Mouse (Mus musculus): ENCODE measurements around the gene Ttc5. TPM values are rescaled to one million over a fixed set of nuclear protein-coding genes. Genes with fewer than 3 reads are reported as not detected.
"Not testable (repeated sequence)": the region's sequence is repeated elsewhere in the genome, so short reads cannot be mapped to it uniquely, and the experiment has no call there.

Ttc5 gene
- polyA plus RNA-seq, 1 experiment from 2014 or later, result 55.8 TPM

DNA sequence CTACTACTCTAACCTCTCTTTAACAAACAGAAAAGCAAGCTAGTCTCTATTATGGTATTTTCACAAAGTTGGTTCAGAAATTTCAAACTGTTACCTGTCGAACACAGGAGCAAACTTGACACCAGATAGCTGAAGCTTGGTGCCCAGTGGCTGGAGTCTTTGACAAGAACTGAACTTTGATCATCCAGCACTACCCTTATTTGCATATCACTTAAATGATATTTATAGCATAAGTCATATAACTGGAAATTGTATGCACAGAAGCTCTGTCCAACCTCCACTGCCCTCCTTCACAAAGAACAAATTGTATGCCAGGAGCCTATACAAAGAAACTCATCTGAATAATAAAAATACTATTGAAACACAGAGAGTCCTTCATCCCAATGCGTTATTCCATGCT is 43.7 kb downstream of the Ttc5 start:
- no peaks in the 10 kb centered on the region for H3K9me3 ChIP-seq (replicated peaks; ENCODE audit: control insufficient read depth, low read length)
- no peaks in the 10 kb centered on the region for H3K27me3 ChIP-seq (ENCODE audit: control insufficient read depth, insufficient read depth, low read length)
- H3K27ac ChIP-seq (ENCODE audit: low read depth, low read length), result no peak overlapping the region
- no peak for ATAC-seq (replicated peaks; ENCODE audit: insufficient number of reproducible peaks, low FRiP score, low TSS enrichment)
- H3K4me2 ChIP-seq, result no peak overlapping the region
- no peaks in the 10 kb centered on the region for H3K4me1 ChIP-seq (ENCODE audit: control insufficient read depth, insufficient read depth, low read length)
- H3K9ac ChIP-seq (ENCODE audit: low read depth, low read length), result no peak overlapping the region
- no peak overlapping the region for H3K4me3 ChIP-seq (ENCODE audit: low read depth, low read length)
- H3K36me3 ChIP-seq (ENCODE audit: control insufficient read depth, insufficient read depth, low read length), result no peaks in the 10 kb centered on the region
- WGBS (ENCODE audit: insufficient replicate concordance), result 70% methylated on average over 2 of the region's 2 CpGs

DNA sequence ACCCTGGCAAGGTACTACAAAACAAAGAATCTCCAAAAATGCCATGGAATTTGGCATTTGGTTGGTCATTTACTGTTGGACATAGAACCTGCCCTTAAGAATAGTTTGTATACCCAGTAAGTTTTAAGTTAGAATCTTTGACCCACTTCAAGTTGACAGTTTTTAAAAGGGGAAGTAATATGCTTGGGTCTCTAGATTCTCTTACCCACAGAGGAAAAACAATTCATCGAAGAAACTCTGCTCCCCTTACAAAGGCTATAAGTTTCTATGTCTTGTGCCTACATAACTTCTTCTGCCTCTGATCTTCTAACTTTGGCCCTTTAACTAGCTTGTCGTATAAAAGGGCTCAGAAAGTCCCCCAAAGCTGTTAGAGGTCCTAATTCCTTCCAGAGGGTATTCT is 45.0 kb downstream of the Ttc5 start:
- WGBS (ENCODE audit: insufficient replicate concordance), result 67% methylated on average over 2 of the region's 2 CpGs

DNA sequence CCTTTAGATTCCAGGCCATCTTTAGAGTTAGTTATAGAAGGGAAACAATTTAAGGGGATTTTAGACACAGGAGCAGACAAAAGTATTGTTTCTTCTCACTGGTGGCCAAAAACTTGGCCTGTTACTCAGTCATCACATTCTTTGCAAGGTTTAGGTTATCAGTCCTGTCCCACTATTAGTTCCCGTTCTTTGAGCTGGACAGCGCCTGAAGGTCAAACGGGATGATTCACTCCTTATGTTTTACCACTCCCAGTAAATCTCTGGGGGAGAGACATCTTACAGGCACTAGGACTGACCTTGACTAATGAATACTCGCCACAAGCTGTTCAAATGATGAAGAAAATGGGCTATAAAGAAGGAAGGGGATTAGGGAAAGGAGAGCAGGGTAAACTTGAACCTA is 62.9 kb downstream of the Ttc5 start:
- H3K9me3 ChIP-seq (replicated peaks; ENCODE audit: control insufficient read depth, low read length); H3K36me3 ChIP-seq (ENCODE audit: control insufficient read depth, insufficient read depth, low read length); H3K4me1 ChIP-seq (ENCODE audit: control insufficient read depth, insufficient read depth, low read length); H3K27me3 ChIP-seq (ENCODE audit: control insufficient read depth, insufficient read depth, low read length); ATAC-seq (replicated peaks; ENCODE audit: insufficient number of reproducible peaks, low FRiP score, low TSS enrichment); H3K27ac ChIP-seq (ENCODE audit: low read depth, low read length); H3K4me2 ChIP-seq; H3K4me3 ChIP-seq (ENCODE audit: low read depth, low read length); H3K9ac ChIP-seq (ENCODE audit: low read depth, low read length): not testable (repeated sequence)
- 70% methylated on average over 3 of the region's 4 CpGs for WGBS (ENCODE audit: insufficient replicate concordance)

More for the DNA sequence above, 45.0 kb downstream of the Ttc5 start:
- Histone ChIP-seq H3K27ac (ENCODE audit: low read depth, low read length) (no peak overlapping the region), H3K9me3 (replicated peaks; ENCODE audit: control insufficient read depth, low read length) (no peaks in the 10 kb centered on the region), H3K4me2 (no peak overlapping the region), H3K27me3 (ENCODE audit: control insufficient read depth, insufficient read depth, low read length) (no peaks in the 10 kb centered on the region), H3K9ac (ENCODE audit: low read depth, low read length) (no peak overlapping the region), H3K36me3 (ENCODE audit: control insufficient read depth, insufficient read depth, low read length) (no peaks in the 10 kb centered on the region), H3K4me3 (ENCODE audit: low read depth, low read length) (no peak overlapping the region), H3K4me1 (ENCODE audit: control insufficient read depth, insufficient read depth, low read length) (no peaks in the 10 kb centered on the region)
- no peak for ATAC-seq (replicated peaks; ENCODE audit: insufficient number of reproducible peaks, low FRiP score, low TSS enrichment)

DNA sequence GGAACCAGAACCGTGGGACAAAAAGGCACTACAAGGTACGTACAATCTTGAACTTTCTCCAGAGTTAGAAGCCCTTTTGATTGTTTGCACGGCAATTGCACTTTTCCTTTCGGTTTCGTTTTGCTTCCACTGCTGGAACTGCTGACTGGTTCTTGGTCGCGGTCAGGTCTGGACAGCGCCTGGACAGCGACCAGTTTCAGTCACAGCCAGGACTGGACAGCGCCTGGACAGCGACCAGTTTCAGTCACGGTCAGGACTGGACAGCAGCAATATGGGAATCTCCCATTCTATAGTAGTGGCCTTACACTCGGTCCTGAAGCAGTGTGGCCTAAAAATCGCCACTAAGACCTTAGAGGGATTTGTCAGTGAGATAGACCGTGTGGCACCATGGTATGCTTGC is 65.4 kb downstream of the Ttc5 start:
- H3K9me3 ChIP-seq (replicated peaks; ENCODE audit: control insufficient read depth, low read length); H3K27me3 ChIP-seq (ENCODE audit: control insufficient read depth, insufficient read depth, low read length); H3K36me3 ChIP-seq (ENCODE audit: control insufficient read depth, insufficient read depth, low read length); H3K9ac ChIP-seq (ENCODE audit: low read depth, low read length); H3K27ac ChIP-seq (ENCODE audit: low read depth, low read length); H3K4me2 ChIP-seq; H3K4me1 ChIP-seq (ENCODE audit: control insufficient read depth, insufficient read depth, low read length); ATAC-seq (replicated peaks; ENCODE audit: insufficient number of reproducible peaks, low FRiP score, low TSS enrichment); H3K4me3 ChIP-seq (ENCODE audit: low read depth, low read length): not testable (repeated sequence)
- WGBS (ENCODE audit: insufficient replicate concordance), result 88% methylated on average over 15 of the region's 15 CpGs

Other genes starting within 250 kb of the Ttc5 start
- gene Olfr744, start 170.6 kb downstream of the Ttc5 start, polyA plus RNA-seq (2014; fragmentation: Nextera tagmentation; extraction: Ambion mirVana), result not detected in 2 replicates
- not detected in 2 replicates for gene Olfr745, start 146.1 kb downstream of the Ttc5 start, polyA plus RNA-seq (2014; fragmentation: Nextera tagmentation; extraction: Ambion mirVana)
- not detected in 2 replicates for gene Olfr746, start 138.4 kb downstream of the Ttc5 start, polyA plus RNA-seq (2014; fragmentation: Nextera tagmentation; extraction: Ambion mirVana)
- gene Olfr747, start 92.3 kb downstream of the Ttc5 start, polyA plus RNA-seq (2014; fragmentation: Nextera tagmentation; extraction: Ambion mirVana), result not detected in 2 replicates
- gene Olfr748, start 78.1 kb downstream of the Ttc5 start, polyA plus RNA-seq (2014; fragmentation: Nextera tagmentation; extraction: Ambion mirVana), result not detected in 2 replicates
- gene Olfr749, start 40.4 kb downstream of the Ttc5 start, polyA plus RNA-seq (2014; fragmentation: Nextera tagmentation; extraction: Ambion mirVana), result not detected in 2 replicates
- gene Ccnb1ip1, start 22.2 kb upstream of the Ttc5 start, polyA plus RNA-seq (2014; fragmentation: Nextera tagmentation; extraction: Ambion mirVana), result not detected in 2 replicates
- 45.2 and 48.5 TPM in 2 replicates for gene Parp2, start 22.3 kb upstream of the Ttc5 start, polyA plus RNA-seq (2014; fragmentation: Nextera tagmentation; extraction: Ambion mirVana)
- gene Tep1, start 85.0 kb upstream of the Ttc5 start, polyA plus RNA-seq (2014; fragmentation: Nextera tagmentation; extraction: Ambion mirVana), result 4.4 and 6.5 TPM in 2 replicates
- gene Klhl33, start 112.0 kb upstream of the Ttc5 start, polyA plus RNA-seq (2014; fragmentation: Nextera tagmentation; extraction: Ambion mirVana), result 0.11 TPM in 1 of 2 replicates, not detected in the other
- 124 and 136 TPM in 2 replicates for gene Osgep, start 139.4 kb upstream of the Ttc5 start, polyA plus RNA-seq (2014; fragmentation: Nextera tagmentation; extraction: Ambion mirVana)
- 177 and 188 TPM in 2 replicates for gene Apex1, start 139.4 kb upstream of the Ttc5 start, polyA plus RNA-seq (2014; fragmentation: Nextera tagmentation; extraction: Ambion mirVana)
- gene Pip4p1, start 145.3 kb upstream of the Ttc5 start, polyA plus RNA-seq (2014; fragmentation: Nextera tagmentation; extraction: Ambion mirVana), result 30.3 and 33.6 TPM in 2 replicates
- gene Pnp, start 145.6 kb upstream of the Ttc5 start, polyA plus RNA-seq (2014; fragmentation: Nextera tagmentation; extraction: Ambion mirVana), result 46.6 and 49.6 TPM in 2 replicates
- not detected in 2 replicates for gene Gm49342, start 159.0 kb upstream of the Ttc5 start, polyA plus RNA-seq (2014; fragmentation: Nextera tagmentation; extraction: Ambion mirVana)
- gene Pnp2, start 170.5 kb upstream of the Ttc5 start, polyA plus RNA-seq (2014; fragmentation: Nextera tagmentation; extraction: Ambion mirVana), result 0.47 and 0.61 TPM in 2 replicates
- 0.23 and 0.24 TPM in 2 replicates for gene Rnase10, start 222.2 kb upstream of the Ttc5 start, polyA plus RNA-seq (2014; fragmentation: Nextera tagmentation; extraction: Ambion mirVana)